Mouse (Mus musculus) intestine, embryonic 16.5 days (tissue): ENCODE data around the gene Tmco5b. TPM values are rescaled to one million over a fixed set of nuclear protein-coding genes. Genes with fewer than 3 reads are reported as not detected.

Experiments
- ATAC-seq: fragments of 200-750 bp; cut with Nextera tagmentation; 2 replicates; pipeline ENCODE4 v1.8.0; 2017; ENCODE audit warnings: moderate TSS enrichment, moderate library complexity
- H3K27ac ChIP-seq: fragments of 300-500 bp; sonication (generic); 2 replicates; pipeline ENCODE4 v1.5.1; 2014; ENCODE audit warnings: mild to moderate bottlenecking, low read length
- H3K27me3 ChIP-seq: fragments of 300-500 bp; sonication (generic); replicated peaks from 2 replicates; pipeline ENCODE4 v1.6.1; 2014; ENCODE audit warnings: low read length, control low read depth, mixed read lengths; ENCODE audit not compliant: control insufficient read depth, insufficient read depth
- H3K36me3 ChIP-seq: fragments of 300-500 bp; sonication (generic); 2 replicates; pipeline ENCODE4 v1.6.1; 2014; ENCODE audit warnings: low read length, control low read depth; ENCODE audit not compliant: control insufficient read depth, insufficient read depth
- H3K4me1 ChIP-seq: fragments of 300-500 bp; sonication (generic); 2 replicates; pipeline ENCODE4 v1.6.1; 2014; ENCODE audit warnings: low read length, control low read depth, mixed read lengths; ENCODE audit not compliant: control insufficient read depth, insufficient read depth
- H3K4me2 ChIP-seq: fragments of 300-500 bp; sonication (generic); 2 replicates; pipeline ENCODE4 v1.6.1; 2014; ENCODE audit warnings: low read depth, low read length, control low read depth
- H3K4me3 ChIP-seq: fragments of 300-500 bp; sonication (generic); 2 replicates; pipeline ENCODE4 v1.5.1; 2014; ENCODE audit warnings: mild to moderate bottlenecking, low read length
- H3K9ac ChIP-seq: fragments of 300-500 bp; sonication (generic); 2 replicates; pipeline ENCODE4 v1.6.1; 2014; ENCODE audit warnings: low read depth, low read length
- H3K9me3 ChIP-seq: fragments of 300-500 bp; sonication (generic); 2 replicates; pipeline ENCODE4 v1.6.1; 2016; ENCODE audit warnings: low read length, control low read depth; ENCODE audit not compliant: control insufficient read depth
- WGBS: fragments of 180-500 bp; shearing (Covaris S2); extraction: QIAGEN DNeasy Blood & Tissue Kit; methylation state at CpG from one replicate; pipeline ENCODE4 v1.1.7; 2014; 5-methylcytosine and 5-hydroxymethylcytosine counted together
- polyA plus RNA-seq: library from polyadenylated mRNA; unstranded; fragments of >200 nt; fragmentation: Nextera tagmentation; extraction: Ambion mirVana; gene quantifications from 2 replicates; pipeline ENCODE4 v1.2.1, GENCODE M21; 2015

Tmco5b gene
- not detected in 2 replicates for polyA plus RNA-seq

- H3K36me3 ChIP-seq = no peaks in the 10 kb centered on the region
- no peak within 1 kb of the TSS for H3K27ac ChIP-seq
- 81% methylated on average over 2 of the region's 2 CpGs for WGBS
- no peak within 1 kb of the TSS for H3K4me3 ChIP-seq
- H3K9me3 ChIP-seq = no peaks in the 10 kb centered on the region
- no peaks in the 10 kb centered on the region for H3K27me3 ChIP-seq
- H3K4me2 ChIP-seq = no peak within 1 kb of the TSS
- no peak within 1 kb of the TSS for H3K9ac ChIP-seq
- ATAC-seq = no peak
- no peaks in the 10 kb centered on the region for H3K4me1 ChIP-seq
Measured at GRCm38 (mm10) chr2:113285432-113285831, at the start of gene Tmco5b. TSS of gene Tmco5b (plus strand) at chr2:113285732.

DNA sequence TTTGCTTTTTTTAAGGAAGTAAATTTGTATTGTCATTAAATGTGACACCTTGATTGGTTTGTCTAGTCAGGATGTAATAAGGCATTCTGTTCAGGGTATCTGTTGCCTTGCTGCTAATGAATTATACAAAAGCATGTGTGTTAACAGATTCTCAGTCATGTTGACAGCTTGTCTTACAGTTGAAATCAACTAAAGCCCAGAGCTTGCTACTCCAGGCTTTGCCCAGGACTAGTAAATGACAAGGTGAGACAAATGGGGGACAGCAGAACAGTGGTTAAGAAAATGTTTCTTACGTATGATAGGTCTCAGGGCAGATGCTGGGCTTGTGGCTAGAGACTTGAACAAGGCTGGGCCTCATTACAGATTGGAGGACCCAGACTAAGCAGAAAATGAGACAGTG is 48.5 kb upstream of the Tmco5b start:
- no peak for ATAC-seq
- Histone ChIP-seq H3K9ac (no peak overlapping the region), H3K4me1 (no peaks in the 10 kb centered on the region), H3K27me3 (no peaks in the 10 kb centered on the region), H3K36me3 (no peaks in the 10 kb centered on the region), H3K9me3 (no peaks in the 10 kb centered on the region), H3K4me2 (no peak overlapping the region), H3K27ac (no peak overlapping the region), H3K4me3 (no peak overlapping the region)
- 74% methylated on average over 1 of the region's 1 CpGs for WGBS

DNA sequence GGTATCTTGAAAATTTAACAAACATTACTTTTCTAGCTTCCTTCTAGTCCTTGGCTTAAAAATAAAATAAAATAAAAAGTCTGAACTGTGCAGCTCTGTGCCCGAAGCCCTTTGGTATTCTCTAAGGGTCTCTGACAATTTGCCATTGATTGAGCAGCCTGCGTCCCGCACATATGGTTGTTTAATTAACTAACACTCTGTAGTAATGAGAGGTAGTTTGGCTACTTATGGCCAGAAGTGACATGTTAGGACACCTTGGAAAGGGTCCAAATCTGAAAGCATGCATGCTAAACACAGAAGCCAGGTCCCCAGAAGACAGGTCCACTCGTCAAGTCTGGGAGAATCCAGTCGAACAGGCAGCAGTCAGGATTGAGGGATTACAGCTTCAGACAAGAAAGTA is 46.7 kb upstream of the Tmco5b start:
- WGBS = 63% methylated on average over 5 of the region's 5 CpGs
- Histone ChIP-seq H3K27ac (no peak overlapping the region), H3K4me1 (no peaks in the 10 kb centered on the region), H3K9ac (no peak overlapping the region), H3K9me3 (no peaks in the 10 kb centered on the region), H3K4me2 (no peak overlapping the region), H3K4me3 (no peak overlapping the region), H3K36me3 (no peaks in the 10 kb centered on the region), H3K27me3 (no peaks in the 10 kb centered on the region)
- ATAC-seq = no peak

GRCm38 (mm10) chr2:113302349-113303239 is 17.1 kb downstream of the Tmco5b start:
- H3K9me3 ChIP-seq = no peaks in the 10 kb centered on the region
- WGBS = 39% methylated on average over 18 of the region's 18 CpGs
- H3K4me3 ChIP-seq = no peak overlapping the region
- ATAC-seq = peak; percentile 9; the same call in 1 of the 2 replicates
- peak overlapping the region; percentile 28; the same call in 1 of the 2 replicates for H3K4me2 ChIP-seq
- no peak overlapping the region for H3K27ac ChIP-seq
- H3K27me3 ChIP-seq = no peaks in the 10 kb centered on the region
- no peaks in the 10 kb centered on the region for H3K36me3 ChIP-seq
- H3K9ac ChIP-seq = no peak overlapping the region
- H3K4me1 ChIP-seq = no peaks in the 10 kb centered on the region

- no peak for ATAC-seq
- H3K4me1 ChIP-seq = no peaks in the 10 kb centered on the region
- H3K36me3 ChIP-seq = no peaks in the 10 kb centered on the region
- H3K27ac ChIP-seq = no peak overlapping the region
- no peak overlapping the region for H3K4me2 ChIP-seq
- no peaks in the 10 kb centered on the region for H3K9me3 ChIP-seq
- no peak overlapping the region for H3K9ac ChIP-seq
- H3K27me3 ChIP-seq = no peaks in the 10 kb centered on the region
- 75% methylated on average over 4 of the region's 4 CpGs for WGBS
- no peak overlapping the region for H3K4me3 ChIP-seq
Measured at GRCm38 (mm10) chr2:113303240-113303538, 17.7 kb downstream of the Tmco5b start.

DNA sequence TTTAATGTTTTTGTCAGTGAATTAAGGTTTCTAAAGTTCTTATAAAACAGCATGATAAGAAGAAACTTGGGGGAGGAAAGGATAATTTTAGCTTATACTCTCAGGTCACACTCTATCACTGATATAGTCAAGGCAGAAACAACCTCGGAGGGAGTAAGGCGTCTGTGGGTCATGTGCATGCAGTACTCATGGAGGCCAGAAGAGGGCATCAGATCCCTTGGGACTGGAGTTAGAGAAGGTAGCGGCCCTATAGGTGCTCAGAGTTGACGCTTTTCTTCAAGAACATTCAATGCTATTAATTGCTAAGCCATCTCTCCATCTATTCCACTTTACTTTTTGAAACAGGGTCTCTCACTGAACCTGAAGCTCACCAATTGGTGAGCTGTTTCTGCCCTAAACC is 19.8 kb downstream of the Tmco5b start:
- Histone ChIP-seq H3K4me1 (no peaks in the 10 kb centered on the region), H3K27ac (no peak overlapping the region), H3K9me3 (no peaks in the 10 kb centered on the region), H3K9ac (no peak overlapping the region), H3K4me2 (no peak overlapping the region), H3K36me3 (no peaks in the 10 kb centered on the region), H3K4me3 (no peak overlapping the region), H3K27me3 (no peaks in the 10 kb centered on the region)
- ATAC-seq = peak; percentile 47
- WGBS = 10% methylated on average over 4 of the region's 4 CpGs

GRCm38 (mm10) chr2:113311211-113311610 is 25.7 kb downstream of the Tmco5b start:
- Histone ChIP-seq H3K36me3 (no peaks in the 10 kb centered on the region), H3K4me1 (no peaks in the 10 kb centered on the region), H3K4me3 (no peak overlapping the region), H3K4me2 (no peak overlapping the region), H3K9me3 (no peaks in the 10 kb centered on the region), H3K27ac (no peak overlapping the region), H3K27me3 (no peaks in the 10 kb centered on the region), H3K9ac (no peak overlapping the region)
- WGBS = 66% methylated on average over 3 of the region's 3 CpGs
- peak; percentile 78 for ATAC-seq

- ATAC-seq = no peak
- whole genome bisulfite sequencing = 44% methylated on average over 7 of the region's 7 CpGs
- Histone ChIP-seq H3K4me2 (no peak overlapping the region), H3K27me3 (no peaks in the 10 kb centered on the region), H3K4me1 (0 out of 2 replicates have a peak, but pooled peaks cover 4% of the 10 kb centered on the region), H3K4me3 (no peak overlapping the region), H3K9ac (no peak overlapping the region), H3K36me3 (no peaks in the 10 kb centered on the region), H3K27ac (no peak overlapping the region), H3K9me3 (no peaks in the 10 kb centered on the region)
Measured at GRCm38 (mm10) chr2:113323016-113323415, 37.5 kb downstream of the Tmco5b start.

DNA sequence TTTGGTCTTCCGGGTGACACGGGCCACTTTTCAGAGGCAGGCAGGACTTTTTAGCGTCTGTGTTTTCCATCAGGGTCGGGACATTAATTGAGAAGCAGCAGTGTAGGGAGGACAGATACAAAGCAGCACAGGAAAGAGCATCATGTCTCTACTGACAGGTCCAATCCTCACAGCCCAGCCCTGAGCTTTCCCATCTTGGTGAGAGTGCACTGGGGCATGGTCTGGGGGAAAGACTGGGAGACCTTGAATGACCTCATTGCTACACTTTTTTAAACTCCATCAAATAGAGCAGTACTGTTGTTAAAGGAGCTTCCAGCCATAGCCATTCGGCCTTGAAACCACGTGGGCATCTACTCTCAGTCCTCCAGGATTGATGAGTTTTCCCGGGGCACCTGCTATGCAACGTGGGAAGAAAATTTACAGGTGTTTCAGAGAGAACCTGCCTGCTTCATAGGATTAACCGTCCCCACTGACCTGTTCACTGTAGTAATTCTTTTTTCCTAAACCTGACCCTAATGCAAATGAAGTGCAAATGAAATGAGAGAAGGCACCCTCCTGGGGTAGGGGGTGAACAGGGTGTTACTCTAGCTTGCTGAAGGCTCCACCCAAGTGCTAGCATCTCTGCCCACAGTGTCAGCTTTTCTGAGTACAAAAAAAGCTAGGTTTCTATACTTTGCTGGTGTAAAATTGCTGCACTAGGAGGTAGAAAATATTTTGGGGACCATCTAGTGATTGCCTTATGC is 48.4 kb downstream of the Tmco5b start:
- no peak overlapping the region for H3K4me3 ChIP-seq
- ATAC-seq = no peak
- H3K27me3 ChIP-seq = no peaks in the 10 kb centered on the region
- no peak overlapping the region for H3K4me2 ChIP-seq
- H3K9ac ChIP-seq = no peak overlapping the region
- H3K9me3 ChIP-seq = no peaks in the 10 kb centered on the region
- H3K27ac ChIP-seq = no peak overlapping the region
- no peaks in the 10 kb centered on the region for H3K4me1 ChIP-seq
- no peaks in the 10 kb centered on the region for H3K36me3 ChIP-seq
- 51% methylated on average over 9 of the region's 9 CpGs for WGBS
